Mouse (Mus musculus) liver, adult 2 months (tissue): Measurements from ENCODE around the gene Phc2. TPM values are rescaled to one million over a fixed set of nuclear protein-coding genes. Genes with fewer than 3 reads are reported as not detected.

Experiments used
- DNase-seq: peaks from one replicate; pipeline ENCODE4 v3.0.0-alpha.2; 2011; ENCODE audit warnings: low read depth, low spot score; ENCODE audit errors: extremely low read depth
- H3K27ac ChIP-seq: fragments of 200-500 bp; replicated peaks from 2 replicates; pipeline ENCODE4 v1.5.1; 2012; ENCODE audit warnings: low read depth, mild to moderate bottlenecking, control low read depth, inconsistent platforms, low read length; ENCODE audit not compliant: insufficient read depth
- H3K27me3 ChIP-seq: fragments of 200-500 bp; 2 replicates; pipeline ENCODE4 v1.6.1; 2012; ENCODE audit warnings: mild to moderate bottlenecking, moderate library complexity, low read length, inconsistent platforms; ENCODE audit not compliant: control insufficient read depth, insufficient read depth
- H3K36me3 ChIP-seq: fragments of 200-500 bp; 2 replicates; pipeline ENCODE4 v1.6.1; 2012; ENCODE audit warnings: low read length, inconsistent platforms; ENCODE audit not compliant: control insufficient read depth, insufficient read depth
- H3K4me1 ChIP-seq: fragments of 200-500 bp; 2 replicates; pipeline ENCODE4 v1.6.1; 2011; ENCODE audit warnings: low read length; ENCODE audit not compliant: control insufficient read depth, insufficient read depth
- H3K4me3 ChIP-seq: fragments of 200-500 bp; 2 replicates; pipeline ENCODE4 v1.5.1; 2011; ENCODE audit warnings: low read depth, mild to moderate bottlenecking, control low read depth, low read length, moderate library complexity; ENCODE audit not compliant: insufficient read depth
- H3K79me2 ChIP-seq: fragments of 200-500 bp; 2 replicates; pipeline ENCODE4 v1.6.1; 2012; ENCODE audit warnings: inconsistent platforms, mild to moderate bottlenecking, low read length, moderate library complexity; ENCODE audit not compliant: control insufficient read depth, insufficient read depth
- H3K9ac ChIP-seq: fragments of 200-500 bp; 2 replicates; pipeline ENCODE4 v1.6.1; 2012; ENCODE audit warnings: low read depth, mild to moderate bottlenecking, control low read depth, inconsistent platforms, low read length
- CTCF ChIP-seq: fragments of 200-500 bp; IDR thresholded peaks from 2 replicates; pipeline ENCODE4 v1.5.1; 2011; ENCODE audit warnings: low read depth, low read length, control low read depth
- POLR2A ChIP-seq: fragments of 200-500 bp; IDR thresholded peaks from 2 replicates; pipeline ENCODE4 v1.6.1; 2011; ENCODE audit warnings: low read length, control low read depth; ENCODE audit not compliant: insufficient read depth; ENCODE audit errors: extremely low read depth
- WGBS: fragments of 180-500 bp; shearing (Covaris S2); methylation state at CpG from one replicate; pipeline ENCODE4 v1.1.7; 2018; 5-methylcytosine and 5-hydroxymethylcytosine counted together
- polyA plus RNA-seq: library from polyadenylated mRNA; depleted of rRNA; stranded (reverse); fragments of >200 nt; gene quantifications from 2 replicates; pipeline ENCODE4 v1.2.3, GENCODE M21; 2012
- total RNA-seq: library from RNA; depleted of rRNA; stranded (reverse); fragments of >200 nt; gene quantifications from 2 replicates; pipeline ENCODE4 v1.2.3, GENCODE M21; 2014

The Phc2 gene
- total and polyA plus RNA-seq, 2 experiments, result 7.7 to 28.7 TPM

DNA sequence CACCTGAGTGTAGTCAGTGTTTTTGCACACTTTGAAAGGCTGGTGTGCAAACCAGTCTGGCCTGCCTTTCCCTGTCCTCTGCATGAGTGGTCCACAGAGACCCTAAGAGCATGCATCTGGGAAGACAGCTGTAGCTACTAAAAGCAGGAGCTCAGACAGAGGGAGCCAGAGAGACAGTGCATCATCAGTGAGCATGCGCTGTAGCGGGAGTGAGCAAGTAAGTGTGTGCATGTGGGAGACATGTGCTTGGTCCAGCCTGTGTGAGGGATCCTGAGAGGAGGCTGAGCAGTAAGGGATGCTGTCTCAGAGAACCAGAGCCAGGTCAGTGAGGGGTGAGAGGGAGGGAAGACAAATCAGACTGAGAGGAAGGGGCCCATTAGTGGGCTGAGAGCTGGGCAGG is 46.0 kb downstream of the Phc2 start:
- no peak for DNase-seq
- 81% methylated on average over 2 of the region's 2 CpGs for WGBS
- H3K9ac ChIP-seq, result no peak overlapping the region
- no peak overlapping the region for H3K27ac ChIP-seq
- H3K4me3 ChIP-seq, result no peak overlapping the region
- no peaks in the 10 kb centered on the region for H3K4me1 ChIP-seq
- TF ChIP-seq POLR2A (no peak), CTCF (no peak)
- no peaks in the 10 kb centered on the region for H3K79me2 ChIP-seq
- H3K27me3 ChIP-seq, result no peaks in the 10 kb centered on the region
- H3K36me3 ChIP-seq, result no peaks in the 10 kb centered on the region

DNA sequence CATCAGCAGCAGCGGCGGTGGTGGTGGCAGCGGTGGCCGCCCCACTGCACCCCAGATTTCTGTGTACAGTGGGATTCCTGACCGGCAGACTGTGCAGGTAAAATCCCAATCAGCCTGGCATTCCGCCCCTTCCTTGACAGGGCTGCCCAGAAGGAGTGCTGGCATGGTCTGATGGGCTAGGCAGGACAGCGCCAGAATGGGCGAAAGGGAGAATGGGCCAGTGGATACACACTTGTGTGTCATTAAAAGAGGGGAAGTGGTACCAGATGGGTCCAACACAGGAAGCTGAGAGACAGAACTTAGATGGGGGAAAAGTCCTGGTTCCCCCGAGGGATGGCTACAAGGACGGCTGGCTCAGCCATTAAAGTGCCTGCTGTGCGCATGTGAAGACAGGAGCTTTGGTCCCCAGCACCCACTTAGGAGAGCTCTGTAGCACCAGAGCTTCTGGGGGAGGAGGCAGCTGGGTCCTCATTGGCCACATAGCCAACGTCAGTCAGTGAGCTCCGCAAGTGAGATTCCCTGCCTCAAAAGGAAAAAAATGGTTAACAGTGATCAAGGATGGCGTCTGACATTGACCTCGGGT is 50.7 kb downstream of the Phc2 start:
- no peak for TF ChIP-seq POLR2A
- no peak for TF ChIP-seq CTCF
- no peaks in the 10 kb centered on the region for H3K27me3 ChIP-seq
- no peaks in the 10 kb centered on the region for H3K4me1 ChIP-seq
- no peak overlapping the region for H3K27ac ChIP-seq
- WGBS, result 91% methylated on average over 15 of the region's 15 CpGs
- H3K79me2 ChIP-seq, result no peaks in the 10 kb centered on the region
- no peak overlapping the region for H3K9ac ChIP-seq
- H3K4me3 ChIP-seq, result no peak overlapping the region
- no peaks in the 10 kb centered on the region for H3K36me3 ChIP-seq
- DNase-seq, result no peak

DNA sequence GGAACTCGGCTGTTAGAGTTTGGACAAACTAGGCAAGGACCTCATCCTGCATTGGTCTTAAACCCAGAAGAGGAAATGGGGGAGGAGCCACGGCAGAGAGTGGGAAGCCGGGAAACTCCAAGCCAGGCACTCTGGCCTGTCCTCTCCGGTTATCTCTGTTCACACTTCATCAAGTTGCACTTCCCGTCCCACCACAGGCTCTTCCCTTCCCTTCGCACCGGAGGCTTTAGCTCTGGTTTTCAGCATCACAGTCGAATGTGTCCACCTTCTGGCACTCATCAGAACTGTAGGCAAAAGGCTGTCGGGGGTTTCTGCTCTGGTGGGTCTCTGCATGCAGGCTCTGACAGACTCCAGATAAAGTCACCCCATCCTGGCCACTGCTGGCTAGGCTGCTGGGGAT is 52.1 kb downstream of the Phc2 start:
- TF ChIP-seq CTCF (peak; percentile 44), POLR2A (no peak)
- peak; percentile 45 for DNase-seq
- Histone ChIP-seq H3K27me3 (no peaks in the 10 kb centered on the region), H3K9ac (no peak overlapping the region), H3K27ac (no peak overlapping the region), H3K79me2 (no peaks in the 10 kb centered on the region), H3K4me3 (no peak overlapping the region), H3K4me1 (no peaks in the 10 kb centered on the region), H3K36me3 (no peaks in the 10 kb centered on the region)
- WGBS, result 36% methylated on average over 9 of the region's 9 CpGs

GRCm38 (mm10) chr4:128707384-128707783 is 52.9 kb downstream of the Phc2 start:
- Histone ChIP-seq H3K27me3 (no peaks in the 10 kb centered on the region), H3K79me2 (no peaks in the 10 kb centered on the region), H3K9ac (no peak overlapping the region), H3K27ac (no peak overlapping the region), H3K4me1 (no peaks in the 10 kb centered on the region), H3K36me3 (no peaks in the 10 kb centered on the region), H3K4me3 (no peak overlapping the region)
- TF ChIP-seq POLR2A (no peak), CTCF (no peak)
- no peak for DNase-seq
- 78% methylated on average over 4 of the region's 4 CpGs for WGBS

DNA sequence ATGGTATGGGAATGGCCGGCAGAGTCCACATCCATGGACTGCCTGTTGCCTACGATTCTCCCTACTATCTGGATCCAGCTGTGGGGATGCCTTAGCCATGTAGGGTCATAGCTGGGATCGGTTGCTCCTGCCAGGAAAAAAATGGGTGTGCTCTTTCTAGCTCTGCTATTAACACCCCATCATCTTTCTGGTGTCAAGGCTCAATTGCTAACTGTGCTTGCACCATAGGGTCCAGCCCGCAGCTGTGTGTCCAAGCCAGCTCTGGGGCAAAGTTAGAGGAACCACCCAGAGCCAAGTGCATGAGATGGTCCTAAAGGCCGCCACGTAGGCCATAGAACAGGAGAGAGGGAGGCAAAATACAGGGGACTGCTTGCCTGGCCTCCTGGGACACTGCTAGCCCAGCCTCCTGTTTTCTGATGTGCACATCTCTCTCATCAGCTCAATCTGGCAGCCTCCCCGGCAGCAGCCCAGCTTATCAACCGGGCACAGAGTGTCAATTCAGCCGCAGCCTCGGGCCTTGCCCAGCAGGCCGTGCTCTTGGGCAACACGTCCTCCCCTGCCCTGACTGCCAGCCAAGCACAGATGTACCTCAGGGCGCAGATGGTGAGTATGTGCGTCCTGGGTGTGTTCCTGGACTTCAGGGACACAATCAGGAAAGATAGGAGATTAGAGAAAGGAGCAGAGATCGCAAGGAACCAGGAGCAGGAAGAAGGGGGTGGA is 54.7 kb downstream of the Phc2 start:
- WGBS, result 66% methylated on average over 15 of the region's 15 CpGs
- DNase-seq, result peak; percentile 45
- no peaks in the 10 kb centered on the region for H3K79me2 ChIP-seq
- H3K27me3 ChIP-seq, result no peaks in the 10 kb centered on the region
- H3K27ac ChIP-seq, result no peak overlapping the region
- no peaks in the 10 kb centered on the region for H3K4me1 ChIP-seq
- no peak overlapping the region for H3K9ac ChIP-seq
- H3K4me3 ChIP-seq, result no peak overlapping the region
- no peak for TF ChIP-seq POLR2A
- TF ChIP-seq CTCF, result no peak
- H3K36me3 ChIP-seq, result no peaks in the 10 kb centered on the region

- Histone ChIP-seq H3K27me3 (no peaks in the 10 kb centered on the region), H3K36me3 (no peaks in the 10 kb centered on the region), H3K79me2 (no peaks in the 10 kb centered on the region), H3K4me3 (no peak overlapping the region), H3K9ac (no peak overlapping the region), H3K27ac (no peak overlapping the region), H3K4me1 (no peaks in the 10 kb centered on the region)
- TF ChIP-seq POLR2A (no peak), CTCF (no peak)
- no peak for DNase-seq
- whole genome bisulfite sequencing, result 96% methylated on average over 12 of the region's 12 CpGs
These were observed 55.3 kb downstream of the Phc2 start for GRCm38 (mm10) chr4:128709781-128710166.
